Mouse (Mus musculus) stomach, postnatal 0 days (tissue): Measurements from ENCODE around the gene Acer1. TPM values are rescaled to one million over a fixed set of nuclear protein-coding genes. Genes with fewer than 3 reads are reported as not detected.
A peak's percentile ranks its signal among the peaks of the same experiment; 100 is the strongest.

Source experiments
- ATAC-seq: fragments of 200-750 bp; cut with Nextera tagmentation; 2 replicates; pipeline ENCODE4 v1.8.0; 2017; ENCODE audit not compliant: low FRiP score, low TSS enrichment
- DNase-seq: peaks from one replicate; pipeline ENCODE4 v3.0.0-alpha.2; 2016; ENCODE audit warnings: low spot score
- H3K27ac ChIP-seq: fragments of 300-500 bp; sonication (generic); replicated peaks from 2 replicates; pipeline ENCODE4 v1.5.1; 2014; ENCODE audit warnings: mild to moderate bottlenecking, control low read depth
- H3K27me3 ChIP-seq: fragments of 300-500 bp; sonication (generic); 2 replicates; pipeline ENCODE4 v1.6.1; 2014; ENCODE audit warnings: low read length; ENCODE audit not compliant: control insufficient read depth, insufficient read depth
- H3K36me3 ChIP-seq: fragments of 300-500 bp; sonication (generic); 2 replicates; pipeline ENCODE4 v1.6.1; 2014; ENCODE audit warnings: low read length, mixed read lengths; ENCODE audit not compliant: control insufficient read depth, insufficient read depth
- H3K4me1 ChIP-seq: fragments of 300-500 bp; sonication (generic); replicated peaks from 2 replicates; pipeline ENCODE4 v1.6.1; 2014; ENCODE audit warnings: antibody characterized with exemption; ENCODE audit not compliant: control insufficient read depth, insufficient read depth
- H3K4me2 ChIP-seq: fragments of 300-500 bp; sonication (generic); replicated peaks from 2 replicates; pipeline ENCODE4 v1.6.1; 2014; ENCODE audit warnings: low read depth, mild to moderate bottlenecking, control low read depth, moderate library complexity
- H3K4me3 ChIP-seq: fragments of 300-500 bp; sonication (generic); 2 replicates; pipeline ENCODE4 v1.5.1; 2014; ENCODE audit warnings: low read depth, low read length, control low read depth
- H3K9ac ChIP-seq: fragments of 300-500 bp; sonication (generic); 2 replicates; pipeline ENCODE4 v1.6.1; 2014; ENCODE audit warnings: mild to moderate bottlenecking, low read length, control low read depth, mixed read lengths
- H3K9me3 ChIP-seq: fragments of 300-500 bp; sonication (generic); 2 replicates; pipeline ENCODE4 v1.6.1; 2016; ENCODE audit warnings: low read length; ENCODE audit not compliant: control insufficient read depth
- CTCF ChIP-seq: IDR thresholded peaks from 2 replicates; pipeline ENCODE4 v1.5.1; 2016; ENCODE audit warnings: antibody characterized with exemption, low read depth, mild to moderate bottlenecking, moderate library complexity
- EP300 ChIP-seq: optimal IDR thresholded peaks from 2 replicates; pipeline ENCODE3; 2016; ENCODE audit warnings: antibody characterized with exemption
- WGBS: fragments of 180-500 bp; shearing (Covaris S2); extraction: QIAGEN DNeasy Blood & Tissue Kit; methylation state at CpG from one replicate; pipeline ENCODE4 v1.1.7; 2014; 5-methylcytosine and 5-hydroxymethylcytosine counted together
- polyA plus RNA-seq: library from polyadenylated mRNA; unstranded; fragments of >200 nt; fragmentation: Nextera tagmentation; extraction: Ambion mirVana; gene quantifications from 2 replicates; pipeline ENCODE4 v1.2.1, GENCODE M21; 2015

Acer1 gene
- polyA plus RNA-seq, 1 experiment from 2014 or later = 13.5 TPM

GRCm38 (mm10) chr17:56986105-56986805 lies 4.3 kb upstream of the Acer1 start:
- H3K27me3 ChIP-seq = no peaks in the 10 kb centered on the region
- 85% methylated on average over 3 of the region's 3 CpGs for WGBS
- no peaks in the 10 kb centered on the region for H3K36me3 ChIP-seq
- DNase-seq (peak; percentile 6), ATAC-seq (no peak)
- no peak overlapping the region for H3K4me3 ChIP-seq
- H3K4me2 ChIP-seq = no peak overlapping the region
- no peaks in the 10 kb centered on the region; the same call in 1 of the 2 replicates for H3K4me1 ChIP-seq
- no peak for TF ChIP-seq EP300
- no peak for TF ChIP-seq CTCF
- H3K9ac ChIP-seq = no peak overlapping the region
- no peaks in the 10 kb centered on the region for H3K9me3 ChIP-seq
- no peak overlapping the region for H3K27ac ChIP-seq

GRCm38 (mm10) chr17:56985656-56986055 lies 3.7 kb upstream of the Acer1 start:
- DNase-seq (peak; percentile 10), ATAC-seq (no peak)
- H3K27ac ChIP-seq = no peak overlapping the region
- TF ChIP-seq EP300 = no peak
- TF ChIP-seq CTCF = no peak
- no peaks in the 10 kb centered on the region for H3K27me3 ChIP-seq
- 70% methylated on average over 3 of the region's 3 CpGs for WGBS
- H3K36me3 ChIP-seq = no peaks in the 10 kb centered on the region
- no peaks in the 10 kb centered on the region for H3K4me1 ChIP-seq
- no peaks in the 10 kb centered on the region for H3K9me3 ChIP-seq
- H3K4me3 ChIP-seq = no peak overlapping the region
- no peak overlapping the region for H3K9ac ChIP-seq
- no peak overlapping the region for H3K4me2 ChIP-seq

- DNase-seq = peak; percentile 11
- no peaks in the 10 kb centered on the region for H3K4me1 ChIP-seq
- no peak overlapping the region for H3K9ac ChIP-seq
- H3K27me3 ChIP-seq = no peaks in the 10 kb centered on the region
- H3K27ac ChIP-seq = no peak overlapping the region
- 74% methylated on average over 9 of the region's 9 CpGs for WGBS
- no peak overlapping the region for H3K4me3 ChIP-seq
- no peak overlapping the region for H3K4me2 ChIP-seq
- no peak for ATAC-seq
- no peaks in the 10 kb centered on the region for H3K36me3 ChIP-seq
- TF ChIP-seq EP300 = no peak
- H3K9me3 ChIP-seq = no peaks in the 10 kb centered on the region
Observed at GRCm38 (mm10) chr17:56984886-56985285, 3.0 kb upstream of the Acer1 start.

- peak; percentile 27 for DNase-seq
- H3K4me2 ChIP-seq = no peak overlapping the region
- no peaks in the 10 kb centered on the region for H3K4me1 ChIP-seq
- H3K9ac ChIP-seq = no peak overlapping the region
- TF ChIP-seq CTCF = no peak
- no peak for TF ChIP-seq EP300
- WGBS = 50% methylated on average over 7 of the region's 7 CpGs
- H3K4me3 ChIP-seq = 0 out of 2 replicates have a peak overlapping the region, but pooled peaks have one; percentile 1
- no peak overlapping the region for H3K27ac ChIP-seq
- peak; percentile 69 for ATAC-seq
- no peaks in the 10 kb centered on the region for H3K36me3 ChIP-seq
- no peaks in the 10 kb centered on the region for H3K9me3 ChIP-seq
- no peaks in the 10 kb centered on the region for H3K27me3 ChIP-seq
Observed at GRCm38 (mm10) chr17:56981049-56981448, 877 bp downstream of the Acer1 start.

GRCm38 (mm10) chr17:56979524-56979923 lies 2.4 kb downstream of the Acer1 start:
- no peak overlapping the region for H3K4me2 ChIP-seq
- DNase-seq = no peak
- WGBS = 49% methylated on average over 5 of the region's 8 CpGs
- H3K27ac ChIP-seq = no peak overlapping the region
- TF ChIP-seq EP300 = no peak
- TF ChIP-seq CTCF = no peak
- H3K4me3 ChIP-seq = no peak overlapping the region
- no peak overlapping the region for H3K9ac ChIP-seq
- H3K36me3 ChIP-seq = no peaks in the 10 kb centered on the region
- no peaks in the 10 kb centered on the region for H3K4me1 ChIP-seq
- H3K27me3 ChIP-seq = no peaks in the 10 kb centered on the region
- H3K9me3 ChIP-seq = no peaks in the 10 kb centered on the region
- ATAC-seq = no peak

GRCm38 (mm10) chr17:56976531-56977390 lies 5.2 kb downstream of the Acer1 start:
- no peak overlapping the region for H3K27ac ChIP-seq

More at GRCm38 (mm10) chr17:56976531-56977390, 5.2 kb downstream of the Acer1 start:
- H3K4me3 ChIP-seq = no peak overlapping the region
- DNase-seq (peak; percentile 13), ATAC-seq (no peak)
- H3K9me3 ChIP-seq = no peaks in the 10 kb centered on the region
- TF ChIP-seq CTCF = no peak
- no peak for TF ChIP-seq EP300
- H3K4me1 ChIP-seq = no peaks in the 10 kb centered on the region
- no peak overlapping the region for H3K9ac ChIP-seq
- H3K36me3 ChIP-seq = no peaks in the 10 kb centered on the region
- 58% methylated on average over 8 of the region's 8 CpGs for WGBS
- no peaks in the 10 kb centered on the region for H3K27me3 ChIP-seq
- no peak overlapping the region for H3K4me2 ChIP-seq
